Mouse (Mus musculus): ENCODE measurements at regions not wholly inside any gene's neighbourhood (a gene's known extent, or its start where the extent isn't known, plus 50 kb on each side); places are given as distances from the start of the nearest gene placed in this dataset.
"Not testable (repeated sequence)": the region's sequence is repeated elsewhere in the genome, so short reads cannot be mapped to it uniquely, and the experiment has no call there.

DNA sequence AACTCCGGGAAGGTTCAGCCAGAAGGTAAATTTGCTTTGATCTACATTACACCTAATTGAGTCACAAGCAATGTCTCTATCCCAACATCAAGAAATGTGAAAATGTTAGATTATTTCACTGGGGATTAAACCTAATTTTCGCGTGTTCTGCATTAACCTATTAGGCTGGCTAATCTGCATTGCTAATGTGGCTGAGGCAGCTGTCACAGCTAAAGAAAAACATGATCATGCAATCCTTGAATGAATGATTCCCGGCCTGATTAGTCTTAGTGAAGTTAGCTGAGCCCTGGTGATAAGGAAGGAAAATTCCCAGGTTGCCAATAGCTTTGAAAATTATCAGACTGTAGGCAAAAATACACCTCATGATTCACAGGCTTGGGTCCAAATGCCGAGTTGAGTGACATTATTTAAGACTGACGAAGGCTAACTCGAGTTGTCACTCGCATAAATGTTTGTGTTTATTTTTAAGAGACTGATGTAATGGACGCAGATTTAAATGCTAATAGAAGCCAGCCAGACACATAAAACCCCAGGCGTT, 131.5 kb upstream of the Kiz start:
- DNase-seq (ENCODE audit: low read depth, low spot score): no peak

DNA sequence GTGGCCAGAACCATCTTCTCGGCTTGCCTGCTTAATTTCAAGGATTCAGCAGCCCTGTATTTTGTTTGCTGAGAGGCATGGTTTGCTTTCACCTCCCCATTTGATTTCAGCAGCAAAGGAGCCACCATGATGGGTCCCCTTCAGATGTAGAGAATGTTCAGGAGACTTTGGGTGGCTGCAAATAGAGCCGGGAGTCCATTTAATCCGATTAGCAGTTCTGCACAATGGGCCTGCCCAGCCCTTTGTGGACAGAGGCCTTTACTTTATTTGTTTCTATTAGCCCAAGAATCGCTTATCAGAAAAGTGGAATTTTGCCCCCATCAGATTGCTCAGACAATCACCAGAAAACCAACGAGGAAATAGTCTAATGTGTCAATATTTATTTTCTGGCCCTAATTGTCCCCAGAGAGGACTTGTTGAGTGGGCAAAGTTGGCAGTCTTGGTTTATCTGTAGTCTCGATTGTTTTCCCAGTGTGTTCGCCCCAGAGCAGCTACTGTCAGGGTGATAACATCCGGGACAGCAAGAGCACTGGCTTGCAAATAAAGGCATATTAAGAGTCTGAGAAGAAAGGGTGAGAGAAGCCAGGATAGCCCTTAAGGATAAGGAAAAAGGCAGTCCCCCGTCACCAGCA, 130.6 kb upstream of the Kiz start:
- no peak for DNase-seq (ENCODE audit: low read depth, low spot score)

DNA sequence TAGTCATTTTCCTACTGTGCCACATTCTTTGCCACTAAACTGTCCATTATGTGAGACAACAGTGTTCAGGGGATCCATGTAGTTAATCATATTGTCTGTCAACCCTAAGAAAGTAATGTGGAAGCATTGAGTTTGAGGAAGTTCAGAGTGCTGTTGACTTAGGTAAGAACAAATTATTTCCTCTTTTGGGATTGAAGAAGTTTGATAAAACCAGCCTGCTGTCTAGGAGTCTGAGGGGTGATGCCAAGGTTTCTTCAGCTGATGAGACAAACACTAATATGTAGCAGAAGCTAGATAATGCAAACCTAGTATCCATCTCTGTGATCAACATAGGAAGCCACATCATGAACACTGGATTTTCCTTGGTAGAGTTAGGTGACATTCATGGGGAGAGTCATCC, 127.0 kb upstream of the Kiz start:
- DNase-seq (ENCODE audit: low read depth, low spot score): no peak

DNA sequence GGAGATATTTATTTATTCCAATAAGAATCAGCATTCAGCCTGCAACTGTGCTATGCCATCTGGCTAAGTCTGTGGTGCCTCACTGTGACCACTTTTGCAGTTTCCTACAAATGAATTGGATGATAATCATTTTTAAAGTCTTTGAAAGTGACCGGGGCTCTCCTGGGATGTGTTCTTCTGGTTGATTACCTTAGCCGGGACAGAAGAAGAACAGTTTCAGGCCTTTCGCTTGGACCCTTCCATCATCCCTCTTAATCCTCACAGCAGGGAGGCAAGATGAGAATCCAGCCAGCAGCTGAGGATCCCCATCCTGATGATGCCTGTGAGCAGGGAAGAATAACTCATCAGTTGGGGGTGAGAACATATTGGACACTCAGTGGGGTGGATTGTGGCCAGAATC, 124.6 kb upstream of the Kiz start:
- DNase-seq (ENCODE audit: low read depth, low spot score): no peak

DNA sequence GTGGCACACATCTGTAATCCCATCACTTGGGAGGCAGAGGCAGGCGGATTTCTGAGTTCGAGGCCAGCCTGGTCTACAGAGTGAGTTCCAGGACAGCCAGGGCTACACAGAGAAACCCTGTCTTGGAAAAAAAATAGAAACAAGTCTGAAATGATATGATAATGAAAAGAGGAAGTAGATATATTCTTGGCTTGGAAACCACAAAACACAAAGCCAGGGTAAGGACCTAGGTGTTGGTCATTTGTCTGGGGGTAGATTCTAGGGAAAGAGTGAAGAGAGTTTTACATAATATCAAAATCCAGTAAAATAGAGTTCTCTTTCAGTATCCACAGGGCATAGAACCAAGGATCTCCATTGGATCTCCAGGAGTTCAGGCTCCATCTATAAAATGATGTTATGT, 122.8 kb upstream of the Kiz start:
- DNase-seq (ENCODE audit: low read depth, low spot score): not testable (repeated sequence)

DNA sequence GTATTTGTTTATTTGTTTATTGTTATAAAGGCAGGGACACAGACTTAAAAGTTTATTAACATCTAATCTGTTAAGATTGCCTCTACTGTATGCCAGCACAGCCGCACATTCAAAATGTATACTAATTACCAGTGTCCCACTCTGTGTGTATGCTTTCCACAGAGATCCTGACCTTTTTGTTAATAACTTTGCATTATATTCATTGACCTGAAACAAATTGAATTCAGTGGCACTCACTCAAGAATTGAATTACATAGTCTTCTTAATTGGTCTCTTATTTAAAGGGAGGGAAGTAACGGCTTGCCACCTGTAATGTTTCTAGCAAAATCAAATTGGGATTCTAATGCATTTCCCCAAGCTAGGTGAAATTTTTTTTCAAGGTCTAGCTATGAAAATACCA, 111.3 kb upstream of the Kiz start:
- no peak for DNase-seq (ENCODE audit: low read depth, low spot score)

DNA sequence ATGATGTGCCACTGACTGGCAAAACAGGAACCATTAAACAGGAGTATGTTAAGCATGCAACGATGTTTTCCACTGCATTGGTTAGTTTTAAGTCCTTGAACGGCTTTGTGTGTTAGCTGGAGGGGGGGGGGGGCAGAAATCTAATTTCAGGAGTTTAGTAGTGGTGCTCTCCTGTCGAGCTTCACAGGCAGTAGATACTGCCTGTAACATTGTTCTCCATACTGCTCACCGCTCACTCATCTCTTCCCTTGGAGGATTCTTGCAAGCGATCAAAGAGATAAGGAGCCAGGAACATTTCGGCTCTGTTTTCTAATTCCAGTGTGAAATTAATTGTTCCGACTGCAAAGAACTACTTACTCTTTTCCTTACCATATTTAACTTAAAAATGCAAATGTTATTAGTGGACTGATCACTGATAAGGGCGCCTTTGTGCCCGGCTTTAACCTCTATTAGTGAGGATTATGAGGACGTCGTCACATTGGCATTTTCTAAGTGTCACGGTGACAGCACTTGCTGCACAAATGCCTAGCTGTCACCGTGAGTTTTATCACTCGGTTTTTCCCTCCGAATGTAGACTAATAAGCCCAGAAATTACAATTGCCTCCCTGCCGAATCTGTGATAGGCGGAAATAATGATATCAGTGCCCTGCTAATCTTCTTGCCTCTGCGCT, 110.5 kb upstream of the Kiz start:
- no peak for DNase-seq (ENCODE audit: low read depth, low spot score)

DNA sequence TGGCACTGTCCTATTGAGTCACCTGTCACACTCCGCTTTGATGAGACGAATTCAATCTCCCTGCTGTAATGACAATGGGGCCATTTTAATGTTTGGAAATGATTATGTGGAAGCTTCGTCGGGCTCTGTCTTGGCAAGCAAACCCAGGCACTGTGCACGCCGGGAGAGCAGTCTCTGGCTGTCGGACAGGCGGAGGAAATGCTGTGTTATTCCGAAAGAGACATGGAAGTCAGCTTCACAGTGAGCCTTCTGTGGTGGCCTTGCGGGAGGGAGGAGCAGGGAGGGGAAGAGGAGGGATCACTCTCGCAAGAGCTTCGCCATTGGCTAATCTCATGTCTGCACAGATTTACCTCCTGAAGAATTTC, 110.0 kb upstream of the Kiz start:
- DNase-seq (ENCODE audit: low read depth, low spot score): peak; percentile 69

DNA sequence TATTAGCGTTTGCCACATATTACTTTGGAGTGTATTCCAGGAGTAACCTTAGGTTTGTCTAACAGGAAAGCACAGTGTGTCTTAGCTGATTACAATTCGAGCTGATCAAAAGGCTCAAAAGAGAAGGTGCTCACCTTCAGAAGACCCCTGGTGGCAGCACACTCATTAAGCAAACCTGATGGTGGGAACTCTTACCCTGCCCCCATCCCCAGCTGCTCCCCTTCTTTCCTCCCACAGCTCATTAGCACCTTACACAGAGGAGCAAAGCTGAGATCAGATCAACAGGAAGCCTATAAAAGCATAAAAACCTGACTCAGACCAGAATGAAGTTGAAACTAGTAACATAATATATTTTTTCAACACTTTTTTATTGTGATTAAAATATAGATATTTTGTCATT, 101.7 kb upstream of the Kiz start:
- DNase-seq (ENCODE audit: low read depth, low spot score): no peak

DNA sequence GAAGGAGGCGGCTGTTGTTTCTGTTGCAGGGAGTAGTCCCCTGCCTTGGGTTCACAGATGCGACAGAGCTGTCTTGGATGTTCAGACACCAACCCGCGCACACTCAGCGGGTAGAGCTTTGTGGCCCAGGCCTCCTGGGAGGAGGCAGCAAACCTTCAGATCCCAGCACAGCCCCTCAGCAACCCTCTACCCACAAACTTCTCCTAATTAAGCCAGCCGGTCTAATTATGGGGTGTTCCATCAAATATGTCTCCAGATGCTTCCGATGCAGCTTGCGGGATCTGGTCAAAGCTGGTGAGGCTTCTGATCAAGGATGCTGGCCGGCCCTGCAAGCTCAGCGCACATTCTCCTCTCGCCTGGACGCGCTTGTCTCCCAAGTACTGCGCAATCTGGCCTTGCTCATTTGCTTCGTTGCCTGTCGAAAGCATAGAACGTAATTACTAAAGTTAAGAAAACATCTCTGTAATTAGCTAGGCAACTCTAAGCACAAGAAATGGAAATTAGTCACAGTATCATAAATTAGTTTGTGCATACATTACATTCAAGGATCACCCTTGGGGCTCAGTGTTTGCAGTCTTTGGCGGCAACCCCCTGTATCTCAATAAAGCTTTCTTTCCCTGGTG, 92.0 kb upstream of the Kiz start:
- DNase-seq (ENCODE audit: low read depth, low spot score): no peak

DNA sequence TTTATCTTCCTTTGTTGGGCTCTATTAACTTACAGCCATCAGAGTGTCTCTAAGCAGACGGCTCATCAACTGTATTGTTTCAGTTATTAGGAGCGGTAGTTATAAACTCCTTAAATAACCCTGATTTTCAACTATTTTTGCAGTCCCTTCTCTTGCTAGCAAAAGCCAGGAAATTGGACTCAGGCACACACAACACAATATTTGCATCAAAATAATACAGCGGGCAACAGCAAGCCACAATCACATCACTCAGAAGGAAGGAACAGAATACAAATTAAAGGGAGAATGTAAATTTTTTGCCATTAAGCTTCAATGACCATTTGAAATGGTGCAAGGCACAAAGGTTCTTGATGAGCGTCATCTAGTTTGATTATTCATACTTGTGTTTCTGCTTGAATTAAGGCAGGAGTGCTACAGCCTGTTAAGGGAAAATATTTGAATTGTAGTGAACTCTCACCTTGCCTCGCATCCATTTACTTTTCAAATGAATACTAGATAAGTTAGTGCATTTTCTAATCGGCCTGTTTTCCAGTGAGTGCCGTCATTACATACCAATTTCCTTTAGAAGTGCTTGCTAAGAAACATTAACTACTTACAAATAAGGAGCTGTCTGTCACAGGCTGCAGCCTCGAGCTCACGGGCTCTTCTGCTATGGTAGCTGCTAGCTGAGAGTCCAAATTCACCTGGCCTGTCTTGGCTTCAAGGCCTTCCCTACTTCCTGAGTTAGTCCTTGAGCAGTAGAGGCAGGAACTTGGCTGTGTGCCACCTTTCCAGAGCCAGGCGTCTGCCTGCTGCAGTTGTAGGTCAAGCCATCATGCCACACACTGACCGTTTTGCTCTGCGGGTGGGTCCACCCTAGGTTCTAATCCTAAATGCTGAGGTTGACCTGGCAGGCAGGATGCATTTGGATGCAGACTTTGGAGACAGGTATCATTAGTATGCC, 91.1 kb upstream of the Kiz start:
- DNase-seq (ENCODE audit: low read depth, low spot score): no peak

DNA sequence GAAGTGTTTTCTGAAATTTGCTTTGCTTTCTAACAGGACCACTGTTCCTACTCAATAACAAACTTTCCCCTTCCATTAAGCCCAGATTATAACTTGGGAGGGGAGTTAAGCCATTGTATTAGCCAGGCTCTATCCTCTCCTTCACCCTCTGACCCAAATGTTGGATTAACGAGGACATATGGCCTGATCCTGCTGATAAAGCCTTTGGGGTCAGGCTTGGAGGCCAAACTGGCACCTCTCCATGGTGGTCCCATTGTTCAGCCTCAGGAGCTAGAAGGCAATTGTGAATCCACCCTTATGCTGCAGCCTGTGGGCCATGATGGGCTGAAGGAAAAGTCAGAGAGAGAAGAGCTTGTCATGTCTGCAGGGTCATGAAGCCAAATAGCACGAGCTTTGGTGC, 80.8 kb upstream of the Kiz start:
- DNase-seq (ENCODE audit: low read depth, low spot score): no peak

DNA sequence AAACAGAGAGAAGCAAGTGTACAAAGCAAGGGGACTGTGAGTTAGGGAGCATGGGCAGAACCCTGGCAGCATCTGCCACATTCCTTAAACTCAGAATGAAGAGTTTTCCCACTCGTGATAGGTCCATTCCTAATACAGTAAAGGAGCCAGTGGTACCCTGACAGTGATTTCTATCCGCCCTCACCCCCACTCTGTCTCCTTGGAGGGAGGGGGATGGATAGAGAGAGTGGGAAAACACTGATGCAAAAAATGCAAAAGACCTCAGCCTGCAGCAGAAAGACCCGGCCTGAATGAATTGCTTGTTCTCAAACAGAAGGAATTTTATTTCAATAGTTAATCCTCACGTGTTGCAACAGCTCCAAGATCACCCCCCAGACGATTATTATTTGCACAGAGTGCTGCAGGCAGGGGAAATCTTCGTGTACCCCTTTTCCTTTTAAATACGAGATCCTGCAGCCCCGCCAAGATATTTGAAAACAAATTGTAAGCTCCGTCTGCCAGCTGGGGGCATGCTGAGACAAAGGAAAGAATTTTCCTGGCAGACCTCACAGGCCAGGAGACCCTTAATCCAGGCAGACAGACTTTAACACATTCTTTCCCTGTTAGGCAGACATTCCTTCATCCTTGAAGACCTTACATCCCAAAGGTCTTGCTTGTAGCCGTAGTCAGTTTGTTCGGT, 68.4 kb upstream of the Kiz start:
- DNase-seq (ENCODE audit: low read depth, low spot score): no peak

DNA sequence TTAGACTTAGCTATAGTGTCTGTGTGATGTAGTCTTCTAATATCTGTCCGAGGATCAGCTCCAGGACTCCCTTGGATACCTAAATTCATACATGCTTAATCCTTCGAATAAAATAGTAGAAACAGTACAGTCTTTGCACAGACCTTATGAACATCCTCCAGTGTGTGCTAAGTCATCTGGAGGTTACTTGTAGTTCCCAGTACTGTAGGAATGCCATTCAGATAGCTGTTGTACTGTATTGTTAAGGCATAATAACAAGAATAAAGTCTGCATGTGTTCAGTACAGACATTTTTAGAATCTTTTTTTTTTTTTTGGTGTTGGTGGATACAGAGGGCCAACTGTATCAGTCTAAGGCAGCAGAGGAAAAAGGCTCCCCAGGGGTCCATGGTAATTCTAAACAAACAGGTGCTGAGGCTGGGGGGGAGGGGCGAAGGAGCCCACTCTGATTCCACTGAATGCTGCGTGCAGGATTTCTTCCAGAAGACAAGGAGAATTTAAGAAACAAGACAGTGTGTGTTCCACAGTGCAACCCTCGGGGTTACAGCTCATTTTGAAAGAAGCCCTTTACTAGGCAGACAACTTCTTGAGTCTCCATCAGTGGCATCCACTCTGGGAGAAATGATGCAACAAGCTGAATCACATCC, 67.7 kb upstream of the Kiz start:
- DNase-seq (ENCODE audit: low read depth, low spot score): no peak

DNA sequence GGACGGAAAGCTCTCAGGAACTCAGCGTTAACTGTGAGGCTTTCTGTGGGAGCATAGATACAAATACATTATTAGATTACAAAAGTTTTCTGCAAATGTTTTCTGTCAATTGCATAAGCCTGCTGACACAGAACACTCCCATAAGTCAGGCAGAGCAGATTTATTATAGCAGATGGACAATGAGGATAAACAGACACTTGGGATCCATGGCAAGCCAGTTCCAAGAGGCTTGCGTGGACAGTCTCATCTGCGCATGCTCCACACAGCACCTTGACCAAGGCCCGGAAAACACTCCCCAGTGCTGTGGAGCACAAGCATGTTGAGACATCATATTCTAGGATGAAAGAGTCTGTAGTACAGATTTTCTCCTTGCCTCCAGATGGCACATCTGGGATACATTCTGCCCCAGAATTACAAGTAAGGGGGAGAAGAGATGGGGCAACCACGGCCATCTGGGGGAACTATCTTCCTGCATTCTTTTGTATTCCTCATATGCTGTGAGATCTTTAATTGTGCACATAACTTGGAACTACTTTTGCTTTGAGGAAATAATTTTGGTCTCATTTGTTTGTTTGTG, 62.7 kb upstream of the Kiz start:
- DNase-seq (ENCODE audit: low read depth, low spot score): no peak

DNA sequence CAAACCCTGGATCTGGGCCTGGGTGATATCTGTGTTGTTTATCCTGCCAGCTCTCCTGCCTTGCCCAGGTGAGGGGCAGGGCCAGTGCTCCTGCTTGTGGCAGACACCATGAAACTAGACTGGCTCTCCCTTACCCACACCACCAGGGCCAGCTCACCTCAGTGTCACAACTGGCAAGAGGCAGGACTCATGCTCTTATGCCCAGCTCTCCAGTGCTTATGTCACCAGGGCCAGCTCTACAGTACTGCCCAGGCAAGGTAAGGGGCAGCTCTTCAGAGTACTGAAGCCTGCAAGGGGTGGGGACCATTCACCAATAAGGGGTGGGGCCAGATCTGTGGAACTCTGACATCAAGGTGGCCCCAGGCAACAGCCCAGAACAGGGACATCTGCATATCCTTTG, 52.7 kb upstream of the Kiz start:
- DNase-seq (ENCODE audit: low read depth, low spot score): no peak

Data from telencephalon, adult 2 months (tissue).